ENCODE assay signal across 13 mouse cellular contexts in genomic region chr12:31203746-31204455, GRCm38 (mm10). TPM values are rescaled to one million over a fixed set of nuclear protein-coding genes. Genes with fewer than 3 reads are reported as not detected.
DNase-seq lines count a peak whose midpoint lies in the region; ATAC-seq and TF ChIP-seq lines count a peak whose summit lies in the region.
"Had no signal": no experiment of that assay in that cellular context is flagged by ENCODE, and none has a peak within 500 bp of the region (broad histone marks: within the 10 kb centered on the region; RNA-seq: fewer than 3 reads in every experiment).

No protein-coding gene starts in this region.

- H3K27me3 ChIP-seq in intestine, embryonic 16.5 days (replicated peaks; ENCODE audit: control insufficient read depth, insufficient read depth, low read length), result no peaks in the 10 kb centered on the region
- H3K27me3 ChIP-seq in forebrain, postnatal 0 days (ENCODE audit: insufficient read depth, low read length), result no peaks in the 10 kb centered on the region
- H3K27me3 ChIP-seq: liver, embryonic 13.5 days; midbrain, embryonic 15.5 days; neural tube, embryonic 15.5 days had no signal

- peaks cover 3% of the 10 kb centered on the region; the same call in 1 of the 2 replicates for H3K4me1 ChIP-seq in intestine, embryonic 16.5 days (ENCODE audit: control insufficient read depth, insufficient read depth, low read length)
- H3K4me1 ChIP-seq in forebrain, postnatal 0 days (ENCODE audit: insufficient read depth), result peaks cover 3% of the 10 kb centered on the region
- H3K4me1 ChIP-seq: liver, embryonic 13.5 days had no signal

- no peak overlapping the region for H3K9ac ChIP-seq in intestine, embryonic 16.5 days (ENCODE audit: low read depth, low read length)
- H3K9ac ChIP-seq in forebrain, postnatal 0 days, result no peak overlapping the region
- H3K9ac ChIP-seq: liver, embryonic 13.5 days; midbrain, embryonic 15.5 days; neural tube, embryonic 15.5 days had no signal

- WGBS in intestine, embryonic 16.5 days, result 68% methylated on average over 6 of the region's 6 CpGs
- WGBS in forebrain, postnatal 0 days, result 77% methylated on average over 6 of the region's 6 CpGs

- H3K27ac ChIP-seq in intestine, embryonic 16.5 days (ENCODE audit: low read length), result peak overlapping the region; percentile 61
- no peak overlapping the region for H3K27ac ChIP-seq in forebrain, postnatal 0 days (ENCODE audit: low read depth, low read length)
- H3K27ac ChIP-seq: liver, embryonic 13.5 days; midbrain, embryonic 15.5 days; neural tube, embryonic 15.5 days had no signal

- H3K36me3 ChIP-seq in intestine, embryonic 16.5 days (ENCODE audit: control insufficient read depth, insufficient read depth, low read length), result no peaks in the 10 kb centered on the region
- no peaks in the 10 kb centered on the region for H3K36me3 ChIP-seq in forebrain, postnatal 0 days (ENCODE audit: insufficient read depth)
- H3K36me3 ChIP-seq: liver, embryonic 13.5 days; midbrain, embryonic 15.5 days; neural tube, embryonic 15.5 days had no signal

- no peak for TF ChIP-seq CTCF in forebrain, postnatal 0 days (IDR thresholded peaks at IDR 0.05; ENCODE audit: low read depth)

- no peak overlapping the region for H3K4me2 ChIP-seq in intestine, embryonic 16.5 days (ENCODE audit: low read depth, low read length)
- H3K4me2 ChIP-seq in forebrain, postnatal 0 days (ENCODE audit: low read depth), result no peak overlapping the region
- H3K4me2 ChIP-seq: liver, embryonic 13.5 days; midbrain, embryonic 15.5 days; neural tube, embryonic 15.5 days had no signal

- peak; percentile 32 for DNase-seq in adrenal gland, adult 2 months
- no peak for DNase-seq in adrenal gland, adult 8-10 months
- DNase-seq in kidney, adult 8-10 months, result peak; percentile 29 to 74
- no peak for DNase-seq in kidney, postnatal 4 days
- DNase-seq in mesoderm, embryonic 11.5 days (ENCODE audit: low read depth, low spot score), result peak; percentile 20
- no peak for DNase-seq in frontal cortex, postnatal 25 days (ENCODE audit: low spot score in 2 of 2)
- no peak for DNase-seq in forebrain, postnatal 0 days
- DNase-seq: liver, embryonic 13.5 days had no signal

- no peak overlapping the region for H3K4me3 ChIP-seq in intestine, embryonic 16.5 days (ENCODE audit: low read length)
- H3K4me3 ChIP-seq in forebrain, postnatal 0 days (ENCODE audit: low read depth, low read length), result no peak overlapping the region
- H3K4me3 ChIP-seq: liver, embryonic 13.5 days; midbrain, embryonic 15.5 days; neural tube, embryonic 15.5 days had no signal

- peak; percentile 68 for ATAC-seq in intestine, embryonic 16.5 days
- no peak for ATAC-seq in forebrain, postnatal 0 days
- ATAC-seq: forebrain, embryonic 14.5 days; midbrain, embryonic 15.5 days had no signal

- no peaks in the 10 kb centered on the region for H3K9me3 ChIP-seq in intestine, embryonic 16.5 days (ENCODE audit: control insufficient read depth, low read length)
- no peaks in the 10 kb centered on the region for H3K9me3 ChIP-seq in forebrain, postnatal 0 days (ENCODE audit: low read length)
- H3K9me3 ChIP-seq: liver, embryonic 13.5 days; midbrain, embryonic 15.5 days; neural tube, embryonic 15.5 days had no signal

RNA-seq across cellular contexts. Expression of gene Gm6993, which starts 36.7 kb away (rescaled TPM):
- not detected for total RNA-seq in adrenal gland, adult 2 months (2021)
- polyA plus RNA-seq in adrenal gland, adult 2 months (2012; rRNA removed), result not detected in 2 replicates
- not detected for total RNA-seq in adrenal gland, adult 8-10 months (2022)
- polyA plus RNA-seq in intestine, embryonic 16.5 days (2015; fragmentation: Nextera tagmentation; extraction: Ambion mirVana), result not detected in 2 replicates
- not detected in 2 replicates for total RNA-seq in forebrain, postnatal 0 days (2014; rRNA removed)
- polyA plus RNA-seq in forebrain, postnatal 0 days (2015; fragmentation: Nextera tagmentation; extraction: Ambion mirVana), result not detected in 2 replicates
- total RNA-seq: heart, postnatal 36 days had no signal
- polyA plus RNA-seq: forebrain, embryonic 14.5 days; liver, embryonic 13.5 days; midbrain, embryonic 15.5 days; neural tube, embryonic 15.5 days had no signal

Comparison
In these comparisons a context has a peak if more than half of its experiments do, and no peak if none do; other contexts are left out.
1. DNase-seq: peak in adrenal gland, adult 2 months (single experiment), kidney, adult 8-10 months (2 of 2) and mesoderm, embryonic 11.5 days (single experiment); none in adrenal gland, adult 8-10 months (single experiment), kidney, postnatal 4 days (0 of 2), frontal cortex, postnatal 25 days (0 of 2) and forebrain, postnatal 0 days (single experiment).